Mouse (Mus musculus): ENCODE measurements around the gene Serpinb8.

DNA sequence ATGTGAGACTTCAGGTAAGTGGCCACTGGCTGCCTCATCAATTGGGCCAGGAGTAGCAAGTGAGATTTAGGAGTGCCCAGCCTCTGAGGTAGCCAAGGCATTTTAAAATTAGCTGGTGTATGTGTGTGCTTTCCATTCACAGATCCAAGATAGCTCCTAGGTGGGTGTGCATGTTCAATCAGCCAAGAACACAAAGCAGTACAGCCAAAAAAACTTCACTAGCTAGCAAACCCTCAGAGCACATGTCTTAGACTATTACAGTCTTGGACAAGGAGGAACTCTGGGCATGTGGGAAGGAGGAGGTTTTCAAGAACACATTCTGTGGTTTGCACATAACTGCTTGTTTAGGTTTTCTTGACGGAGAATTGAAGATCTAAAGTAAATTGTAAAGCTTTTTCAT lies 8.6 kb upstream of the Serpinb8 start:
- TF ChIP-seq CTCF (IDR thresholded peaks at IDR 0.05; ENCODE audit: borderline replicate concordance, control insufficient read depth, extremely low read depth, insufficient read depth, low read length, poor library complexity) (no peak), POLR2A (IDR thresholded peaks at IDR 0.05; ENCODE audit: control insufficient read depth, extremely low read depth, insufficient read depth, low read length, poor library complexity) (no peak)

Measured in thymus, adult 2 months (tissue).